Mouse (Mus musculus) stomach, embryonic 14.5 days (tissue): ENCODE measurements around the gene Nab1. TPM values are rescaled to one million over a fixed set of nuclear protein-coding genes. Genes with fewer than 3 reads are reported as not detected.
"Not testable (repeated sequence)": the region's sequence is repeated elsewhere in the genome, so short reads cannot be mapped to it uniquely, and the experiment has no call there.

ENCODE experiments used
- ATAC-seq: fragments of 200-750 bp; cut with Nextera tagmentation; 2 replicates; pipeline ENCODE4 v1.8.0; 2017; ENCODE audit warnings: low read depth, moderate TSS enrichment; ENCODE audit not compliant: insufficient number of reproducible peaks, insufficient read depth, low FRiP score
- H3K27ac ChIP-seq: fragments of 300-500 bp; sonication (generic); 2 replicates; pipeline ENCODE4 v1.5.1; 2014; ENCODE audit warnings: mild to moderate bottlenecking, low read length, moderate library complexity, mixed read lengths
- H3K27me3 ChIP-seq: fragments of 300-500 bp; sonication (generic); 2 replicates; pipeline ENCODE4 v1.6.1; 2014; ENCODE audit warnings: low read length, control low read depth, mixed read lengths; ENCODE audit not compliant: control insufficient read depth, insufficient read depth
- H3K36me3 ChIP-seq: fragments of 300-500 bp; sonication (generic); 2 replicates; pipeline ENCODE4 v1.6.1; 2014; ENCODE audit warnings: mild to moderate bottlenecking, control low read depth, low read length, moderate library complexity, mixed read lengths; ENCODE audit not compliant: control insufficient read depth, insufficient read depth
- H3K4me1 ChIP-seq: fragments of 300-500 bp; sonication (generic); 2 replicates; pipeline ENCODE4 v1.6.1; 2014; ENCODE audit warnings: low read length, control low read depth, mixed read lengths; ENCODE audit not compliant: control insufficient read depth, insufficient read depth
- H3K4me2 ChIP-seq: fragments of 300-500 bp; sonication (generic); replicated peaks from 2 replicates; pipeline ENCODE4 v1.6.1; 2014; ENCODE audit warnings: low read depth, low read length, control low read depth
- H3K4me3 ChIP-seq: fragments of 300-500 bp; sonication (generic); 2 replicates; pipeline ENCODE4 v1.5.1; 2014; ENCODE audit warnings: low read depth, low read length, control low read depth
- H3K9ac ChIP-seq: fragments of 300-500 bp; sonication (generic); replicated peaks from 2 replicates; pipeline ENCODE4 v1.6.1; 2014; ENCODE audit warnings: low read depth, mild to moderate bottlenecking, control low read depth, low read length, moderate library complexity, mixed read lengths
- H3K9me3 ChIP-seq: fragments of 300-500 bp; sonication (generic); 2 replicates; pipeline ENCODE4 v1.6.1; 2016; ENCODE audit warnings: low read depth, low read length, control low read depth; ENCODE audit not compliant: control insufficient read depth
- WGBS: fragments of 180-500 bp; shearing (Covaris S2); extraction: QIAGEN DNeasy Blood & Tissue Kit; methylation state at CpG from one replicate; pipeline ENCODE4 v1.1.7; 2014; 5-methylcytosine and 5-hydroxymethylcytosine counted together
- polyA plus RNA-seq: library from polyadenylated mRNA; unstranded; fragments of >200 nt; fragmentation: Nextera tagmentation; extraction: Ambion mirVana; gene quantifications from 2 replicates; pipeline ENCODE4 v1.2.1, GENCODE M21; 2014

The Nab1 gene
- 16.0 and 16.2 TPM in 2 replicates for polyA plus RNA-seq

DNA sequence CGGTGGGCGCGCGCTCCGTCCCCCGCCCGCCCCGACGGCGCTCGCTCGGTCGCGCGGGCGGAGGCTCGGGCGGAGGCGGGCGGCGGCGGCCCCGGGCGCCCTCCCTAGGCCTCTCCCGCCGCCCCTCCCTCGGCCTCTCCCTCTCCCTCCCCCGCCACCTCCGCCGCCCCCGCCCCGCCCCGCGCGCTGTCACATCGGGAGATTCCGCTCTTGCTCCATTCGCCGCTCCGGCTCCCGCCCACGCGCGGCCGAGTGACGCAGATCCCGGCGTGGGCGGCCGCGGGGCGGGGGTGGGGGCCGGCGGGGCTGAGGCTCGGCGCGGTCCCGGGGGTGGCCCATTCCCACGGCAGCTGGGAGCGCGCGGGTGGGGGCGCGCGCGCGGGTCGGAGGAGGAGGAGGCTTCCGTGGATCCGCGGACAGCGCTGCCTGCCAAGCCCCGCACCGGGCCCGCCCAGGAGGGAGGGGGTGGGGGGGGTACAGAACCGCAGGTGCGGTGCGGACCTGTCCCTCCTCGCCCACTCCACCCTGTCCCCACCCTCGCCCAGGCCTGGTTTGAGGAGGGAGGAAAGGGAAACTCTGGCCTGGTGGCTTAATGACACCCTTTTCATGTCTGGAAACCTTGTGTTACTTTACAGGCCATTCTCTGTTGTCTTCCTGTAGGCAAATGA lies at the start of gene Nab1:
TSS of gene Nab1 (minus strand) at position 366 of the 668 bp plus-strand sequence.
- Histone ChIP-seq H3K9me3 (no peaks in the 10 kb centered on the region), H3K27me3 (no peaks in the 10 kb centered on the region), H3K9ac (peak within 1 kb of the TSS; percentile 79), H3K4me2 (peak within 1 kb of the TSS; percentile 83), H3K4me1 (no peaks in the 10 kb centered on the region), H3K27ac (peak within 1 kb of the TSS; percentile 58; the same call in 1 of the 2 replicates), H3K4me3 (peak within 1 kb of the TSS; percentile 73), H3K36me3 (no peaks in the 10 kb centered on the region)
- 1% methylated on average over 43 of the region's 80 CpGs for WGBS
- ATAC-seq = peak; percentile 89

DNA sequence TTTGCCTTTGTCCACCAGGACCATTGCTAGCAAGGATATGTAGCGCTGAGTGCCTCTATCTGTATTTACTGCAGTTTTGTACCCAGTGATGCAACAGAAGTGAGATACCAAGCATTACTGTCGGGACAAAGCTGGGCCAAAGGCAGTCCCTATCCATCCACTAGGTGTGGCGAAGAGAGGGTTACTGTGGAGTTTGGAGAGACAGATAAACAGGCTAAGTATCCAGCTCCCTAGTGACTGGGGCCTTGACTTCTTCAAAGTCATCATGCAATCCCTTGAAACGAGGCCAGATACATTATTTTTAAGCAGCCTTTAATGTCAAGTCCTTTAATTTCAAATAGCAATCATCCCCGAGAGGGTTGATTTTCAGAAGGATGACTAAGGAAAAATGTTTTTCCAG lies 47.0 kb upstream of the Nab1 start:
- Histone ChIP-seq H3K4me1 (no peaks in the 10 kb centered on the region), H3K4me2 (no peak overlapping the region), H3K9me3 (no peaks in the 10 kb centered on the region), H3K9ac (no peak overlapping the region), H3K36me3 (no peaks in the 10 kb centered on the region), H3K27ac (no peak overlapping the region), H3K27me3 (no peaks in the 10 kb centered on the region), H3K4me3 (no peak overlapping the region)
- WGBS = 79% methylated on average over 5 of the region's 5 CpGs
- ATAC-seq = no peak

DNA sequence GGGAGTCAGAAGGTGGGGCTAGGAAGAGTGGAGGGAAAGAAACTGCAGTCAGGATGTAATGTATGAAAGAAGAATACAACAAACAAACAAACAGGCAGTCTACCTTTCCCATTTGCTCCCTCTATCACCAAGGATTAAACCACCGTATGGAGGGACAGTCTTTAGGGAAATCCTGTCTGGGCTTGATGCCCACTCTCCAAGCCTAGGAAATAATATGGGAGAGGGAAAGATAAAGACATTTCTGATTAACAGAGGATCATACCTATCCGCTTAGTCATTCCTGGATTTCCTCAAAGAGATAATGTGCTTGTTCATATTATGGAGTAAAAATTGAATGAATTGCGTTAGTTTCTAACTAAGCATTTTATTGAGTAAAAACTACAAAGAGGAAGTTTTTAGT lies 46.3 kb upstream of the Nab1 start:
- Histone ChIP-seq H3K4me3 (no peak overlapping the region), H3K4me2 (no peak overlapping the region), H3K36me3 (no peaks in the 10 kb centered on the region), H3K27me3 (no peaks in the 10 kb centered on the region), H3K4me1 (no peaks in the 10 kb centered on the region), H3K9me3 (no peaks in the 10 kb centered on the region), H3K27ac (no peak overlapping the region), H3K9ac (no peak overlapping the region)
- WGBS = 85% methylated on average over 3 of the region's 3 CpGs
- no peak for ATAC-seq

DNA sequence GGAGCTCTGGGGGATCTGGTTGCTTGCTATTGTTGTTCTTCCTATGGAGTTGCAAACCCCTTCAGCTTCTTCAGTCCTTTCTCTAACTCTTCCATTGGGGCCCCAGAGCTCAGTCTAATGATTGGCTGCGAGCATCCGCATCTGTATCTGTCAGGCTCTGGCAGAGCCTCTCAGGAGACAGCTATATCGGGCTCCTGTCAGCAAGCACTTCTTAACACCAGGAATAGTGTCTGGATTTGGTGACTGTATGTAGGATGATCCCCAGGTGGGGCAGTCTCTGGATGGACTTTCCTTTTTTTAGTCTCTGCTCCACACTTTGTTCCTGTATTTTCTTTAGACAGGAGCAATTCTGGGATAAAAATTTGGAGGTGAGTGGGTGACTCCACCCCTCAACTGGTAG lies 39.6 kb upstream of the Nab1 start:
- H3K4me3 ChIP-seq, H3K4me1 ChIP-seq, H3K27ac ChIP-seq, H3K36me3 ChIP-seq, ATAC-seq, H3K4me2 ChIP-seq, H3K9me3 ChIP-seq, H3K27me3 ChIP-seq, H3K9ac ChIP-seq: not testable (repeated sequence)
- WGBS = 75% methylated on average over 3 of the region's 3 CpGs

DNA sequence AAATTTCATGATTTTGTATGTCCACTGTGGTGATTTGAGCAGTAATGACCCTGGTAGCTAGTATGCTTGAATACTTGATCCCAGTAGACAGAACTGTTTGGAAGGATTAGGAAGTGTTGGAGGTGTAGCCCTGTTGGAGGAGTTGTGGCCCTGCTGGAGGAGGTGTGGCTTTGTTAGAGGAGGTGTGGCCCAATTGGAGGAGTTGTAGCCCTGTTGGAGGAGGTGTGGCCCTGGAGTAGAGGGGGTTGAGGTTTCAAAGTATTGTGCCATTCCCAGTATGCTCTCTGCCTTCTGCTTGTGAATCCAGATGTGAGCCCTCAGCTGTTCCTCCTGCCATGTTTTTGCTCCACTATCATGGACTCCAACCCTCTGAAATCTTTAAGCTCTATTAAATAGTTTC lies 29.5 kb upstream of the Nab1 start:
- H3K4me1 ChIP-seq = no peaks in the 10 kb centered on the region
- H3K4me2 ChIP-seq = no peak overlapping the region
- ATAC-seq = no peak
- no peak overlapping the region for H3K4me3 ChIP-seq
- no peak overlapping the region for H3K9ac ChIP-seq
- H3K36me3 ChIP-seq = no peaks in the 10 kb centered on the region
- H3K27me3 ChIP-seq = no peaks in the 10 kb centered on the region
- no peaks in the 10 kb centered on the region for H3K9me3 ChIP-seq
- no peak overlapping the region for H3K27ac ChIP-seq

DNA sequence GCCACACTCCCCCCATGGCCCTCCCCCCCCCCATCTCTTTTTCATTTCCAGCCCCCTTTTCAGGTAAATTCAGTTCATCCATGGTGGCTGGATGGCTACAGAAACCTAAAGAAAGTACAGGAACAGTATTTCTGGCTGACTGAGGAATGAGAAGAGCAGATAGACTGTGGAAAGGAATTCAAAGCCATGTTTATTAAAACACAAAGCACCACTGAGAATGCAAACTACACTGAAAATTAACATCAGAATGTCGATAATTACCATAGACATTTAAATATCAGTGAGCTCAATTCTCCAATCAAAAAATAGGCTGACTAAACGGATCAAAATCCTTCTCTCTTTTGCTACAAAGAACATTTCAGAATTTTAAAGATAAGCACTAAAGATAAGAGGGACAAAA lies 27.2 kb upstream of the Nab1 start:
- Histone ChIP-seq H3K27ac (no peak overlapping the region), H3K4me1 (no peaks in the 10 kb centered on the region), H3K9ac (no peak overlapping the region), H3K9me3 (no peaks in the 10 kb centered on the region), H3K4me2 (no peak overlapping the region), H3K27me3 (no peaks in the 10 kb centered on the region), H3K36me3 (no peaks in the 10 kb centered on the region), H3K4me3 (no peak overlapping the region)
- no peak for ATAC-seq
- WGBS = 52% methylated on average over 2 of the region's 2 CpGs

DNA sequence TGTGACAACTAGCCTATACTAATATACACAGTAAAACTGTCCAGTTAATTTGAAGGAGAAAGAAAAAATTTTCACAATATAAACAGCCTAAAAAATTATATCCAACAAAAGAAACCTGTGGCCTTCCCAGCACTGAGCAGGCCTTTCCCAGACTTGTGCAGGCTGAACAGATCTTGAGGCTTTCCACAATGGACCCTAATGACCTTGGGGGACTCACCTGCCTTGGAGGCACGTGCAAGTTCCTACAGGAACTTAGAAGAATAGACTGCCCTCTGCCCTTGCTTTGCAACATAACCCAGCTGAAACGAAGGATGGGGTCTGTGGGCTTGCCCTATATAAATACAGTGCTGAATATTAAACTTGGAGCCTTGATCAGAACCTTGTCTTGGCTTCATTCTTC lies 26.8 kb upstream of the Nab1 start:
- Histone ChIP-seq H3K27me3 (no peaks in the 10 kb centered on the region), H3K36me3 (no peaks in the 10 kb centered on the region), H3K9me3 (no peaks in the 10 kb centered on the region), H3K4me3 (no peak overlapping the region), H3K4me2 (no peak overlapping the region), H3K27ac (no peak overlapping the region), H3K4me1 (no peaks in the 10 kb centered on the region), H3K9ac (no peak overlapping the region)
- ATAC-seq = no peak
- WGBS = 68% methylated on average over 2 of the region's 2 CpGs

DNA sequence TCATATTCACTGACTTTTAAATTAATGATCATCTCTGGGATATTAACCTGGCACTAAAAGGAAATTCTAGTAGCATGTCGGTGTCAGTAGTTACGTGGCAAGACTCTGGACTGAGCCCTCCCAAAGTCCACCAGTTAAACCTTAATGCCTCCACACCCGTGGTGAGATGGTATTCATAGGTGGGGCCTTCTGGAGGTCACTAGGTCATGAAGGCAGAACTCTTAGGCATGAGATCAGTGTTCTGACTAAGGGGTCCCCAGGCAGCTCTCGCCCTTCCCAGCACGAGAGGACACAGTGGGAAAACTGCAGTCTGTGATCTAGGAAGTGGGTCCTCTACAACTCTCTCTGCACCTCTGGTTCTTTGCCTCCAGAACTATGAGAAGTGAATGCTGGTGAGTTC lies 24.2 kb upstream of the Nab1 start:
- no peaks in the 10 kb centered on the region for H3K36me3 ChIP-seq
- 68% methylated on average over 5 of the region's 5 CpGs for WGBS
- H3K9me3 ChIP-seq = no peaks in the 10 kb centered on the region
- no peak for ATAC-seq
- H3K4me2 ChIP-seq = no peak overlapping the region
- no peak overlapping the region for H3K4me3 ChIP-seq
- no peaks in the 10 kb centered on the region for H3K4me1 ChIP-seq
- no peak overlapping the region for H3K27ac ChIP-seq
- no peak overlapping the region for H3K9ac ChIP-seq
- H3K27me3 ChIP-seq = no peaks in the 10 kb centered on the region

DNA sequence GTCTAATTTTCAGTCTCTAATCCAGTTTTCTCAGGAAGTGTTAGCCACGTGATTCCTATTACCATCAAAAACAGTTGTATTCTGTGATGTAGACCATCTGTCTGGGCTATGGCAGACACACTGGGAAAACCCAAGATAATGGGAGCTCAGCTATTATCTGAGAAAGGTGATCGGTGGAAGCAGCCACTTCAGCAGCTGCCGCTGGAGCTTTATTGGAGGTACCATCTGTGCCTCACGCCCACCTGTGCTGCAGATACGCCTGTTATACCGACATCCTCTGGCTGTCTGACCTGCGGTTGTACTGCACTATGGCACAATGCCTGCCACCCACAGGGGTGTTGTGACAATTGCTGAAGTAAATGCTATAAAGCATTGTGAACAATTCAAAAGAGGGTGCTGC lies 23.7 kb upstream of the Nab1 start:
- 65% methylated on average over 7 of the region's 7 CpGs for WGBS
- Histone ChIP-seq H3K4me2 (no peak overlapping the region), H3K27me3 (no peaks in the 10 kb centered on the region), H3K36me3 (no peaks in the 10 kb centered on the region), H3K4me1 (no peaks in the 10 kb centered on the region), H3K4me3 (no peak overlapping the region), H3K27ac (no peak overlapping the region), H3K9ac (no peak overlapping the region), H3K9me3 (no peaks in the 10 kb centered on the region)
- ATAC-seq = no peak
